8 mouse cellular contexts compared by ENCODE assay signal in the genomic region with DNA sequence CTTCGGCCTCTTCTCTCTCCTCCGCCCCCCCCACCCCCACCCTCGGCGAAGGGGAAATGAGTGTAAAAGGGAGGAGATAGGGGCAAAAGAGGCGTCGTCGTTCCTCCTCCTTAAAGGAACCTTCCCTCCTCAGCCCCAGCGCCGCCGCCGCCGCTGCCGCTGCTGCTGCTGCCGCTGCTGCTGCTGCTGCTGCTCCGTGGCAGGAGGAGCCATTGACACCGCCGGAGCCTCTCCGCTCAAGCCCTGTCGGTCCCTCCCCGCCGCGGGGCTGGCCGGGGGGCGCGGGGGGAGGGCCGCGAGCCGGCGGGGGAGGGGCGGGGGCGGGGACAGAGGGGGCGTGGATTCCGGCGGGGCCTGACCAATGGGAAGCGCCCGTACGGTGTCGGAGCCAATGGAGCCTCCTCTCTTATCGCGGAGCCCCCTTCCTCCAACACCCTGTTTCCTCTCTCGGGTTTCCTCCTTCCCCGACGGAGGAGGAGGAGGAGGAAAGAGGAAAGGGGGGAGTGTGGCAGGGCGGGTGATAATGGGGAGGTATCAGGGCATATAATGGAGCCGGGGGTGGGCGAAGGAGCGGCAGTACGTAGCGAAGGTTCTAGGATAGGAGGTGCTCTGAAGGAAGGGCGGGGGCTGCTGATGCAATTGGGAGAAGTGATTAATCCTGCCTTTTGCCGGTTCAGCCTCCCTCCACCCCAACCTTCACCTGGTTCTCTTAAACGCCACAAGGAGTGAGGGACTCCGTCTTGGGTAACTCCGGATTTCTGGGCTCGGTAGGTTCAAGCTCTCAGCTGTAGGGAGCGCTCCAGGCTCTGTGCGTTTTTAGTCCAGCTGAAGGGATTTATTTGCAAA. TPM values are rescaled to one million over a fixed set of nuclear protein-coding genes. Genes with fewer than 3 reads are reported as not detected.
DNase-seq lines count a peak whose midpoint lies in the region; ATAC-seq and TF ChIP-seq lines count a peak whose summit lies in the region.

No protein-coding gene starts in this region.

- no peaks in the 10 kb centered on the region for H3K27me3 ChIP-seq in heart, embryonic 12.5 days (replicated peaks)
- H3K27me3 ChIP-seq in kidney, postnatal 0 days (ENCODE audit: insufficient read depth, low read length) = no peaks in the 10 kb centered on the region
- no peaks in the 10 kb centered on the region for H3K27me3 ChIP-seq in liver, embryonic 11.5 days (replicated peaks; ENCODE audit: control insufficient read depth, insufficient read depth, low read length)
- H3K27me3 ChIP-seq in stomach, embryonic 14.5 days (ENCODE audit: control insufficient read depth, insufficient read depth, low read length) = no peaks in the 10 kb centered on the region

- ATAC-seq in erythroid progenitor cell, adult 5-6 weeks (replicated peaks; ENCODE audit: low FRiP score, poor library complexity, severe bottlenecking) = peak; percentile 93
- ATAC-seq in heart, embryonic 12.5 days (ENCODE audit: insufficient number of reproducible peaks, low FRiP score) = peak; percentile 97
- peak; percentile 96 for ATAC-seq in kidney, postnatal 0 days (replicated peaks; ENCODE audit: low FRiP score, low read depth)
- peak; percentile 94 for ATAC-seq in liver, embryonic 11.5 days (replicated peaks; ENCODE audit: low FRiP score)
- ATAC-seq in stomach, embryonic 14.5 days (ENCODE audit: insufficient number of reproducible peaks, insufficient read depth, low FRiP score, low read depth) = peak; percentile 97

- under 1% methylated on average over 39 of the region's 57 CpGs for WGBS in heart, embryonic 12.5 days
- under 1% methylated on average over 49 of the region's 57 CpGs for WGBS in kidney, postnatal 0 days
- 0% methylated on average over 37 of the region's 57 CpGs for WGBS in liver, embryonic 11.5 days
- WGBS in stomach, embryonic 14.5 days = under 1% methylated on average over 40 of the region's 57 CpGs

- peak overlapping the region; percentile 99 for H3K27ac ChIP-seq in heart, embryonic 12.5 days (ENCODE audit: poor library complexity, severe bottlenecking)
- H3K27ac ChIP-seq in kidney, postnatal 0 days = peak overlapping the region; percentile 100
- H3K27ac ChIP-seq in liver, embryonic 11.5 days (ENCODE audit: low read depth, low read length) = peak overlapping the region; percentile 99
- H3K27ac ChIP-seq in stomach, embryonic 14.5 days (ENCODE audit: low read length) = peak overlapping the region; percentile 100

- peak overlapping the region; percentile 88 for H3K4me2 ChIP-seq in heart, embryonic 12.5 days
- H3K4me2 ChIP-seq in kidney, postnatal 0 days (ENCODE audit: low read length) = peak overlapping the region; percentile 71
- H3K4me2 ChIP-seq in liver, embryonic 11.5 days = peak overlapping the region; percentile 85
- H3K4me2 ChIP-seq in stomach, embryonic 14.5 days (replicated peaks; ENCODE audit: low read depth, low read length) = peak overlapping the region; percentile 55

- peak; percentile 97 for DNase-seq in CD4-positive helper T cell, adult 2 months (ENCODE audit: low read depth, low spot score)
- DNase-seq in brain, embryonic 18.5 days (ENCODE audit: low read depth, low spot score) = peak; percentile 94
- peak; percentile 98 for DNase-seq in kidney, postnatal 0 days (ENCODE audit: low spot score)
- peak; percentile 95 for DNase-seq in liver, embryonic 11.5 days (ENCODE audit: low spot score)
- DNase-seq in naive thymus-derived CD4-positive, alpha-beta T cell, adult 2 months (ENCODE audit: low read depth) = peak; percentile 94

- TF ChIP-seq CTCF in kidney, postnatal 0 days (IDR thresholded peaks at IDR 0.05; ENCODE audit: low read depth) = peak; percentile 79

- no peaks in the 10 kb centered on the region for H3K9me3 ChIP-seq in heart, embryonic 12.5 days (replicated peaks)
- H3K9me3 ChIP-seq in kidney, postnatal 0 days (replicated peaks; ENCODE audit: low read length) = no peaks in the 10 kb centered on the region
- no peaks in the 10 kb centered on the region for H3K9me3 ChIP-seq in liver, embryonic 11.5 days (ENCODE audit: control insufficient read depth, low read length)
- H3K9me3 ChIP-seq in stomach, embryonic 14.5 days (ENCODE audit: control insufficient read depth, low read depth, low read length) = no peaks in the 10 kb centered on the region

- H3K9ac ChIP-seq in heart, embryonic 12.5 days = peak overlapping the region; percentile 100
- peak overlapping the region; percentile 100 for H3K9ac ChIP-seq in kidney, postnatal 0 days (ENCODE audit: low read depth, low read length)
- peak overlapping the region; percentile 98 for H3K9ac ChIP-seq in liver, embryonic 11.5 days (ENCODE audit: low read depth, low read length)
- H3K9ac ChIP-seq in stomach, embryonic 14.5 days (replicated peaks; ENCODE audit: low read depth, low read length) = peak overlapping the region; percentile 100

- H3K4me3 ChIP-seq in heart, embryonic 12.5 days = peak overlapping the region; percentile 100
- H3K4me3 ChIP-seq in kidney, postnatal 0 days (replicated peaks; ENCODE audit: low read depth, low read length) = peak overlapping the region; percentile 100
- peak overlapping the region; percentile 98 for H3K4me3 ChIP-seq in liver, embryonic 11.5 days (ENCODE audit: low read depth, low read length)
- H3K4me3 ChIP-seq in stomach, embryonic 14.5 days (ENCODE audit: low read depth, low read length) = peak overlapping the region; percentile 97

- no peaks in the 10 kb centered on the region for H3K36me3 ChIP-seq in heart, embryonic 12.5 days
- no peaks in the 10 kb centered on the region for H3K36me3 ChIP-seq in kidney, postnatal 0 days (ENCODE audit: insufficient read depth, low read length)
- H3K36me3 ChIP-seq in liver, embryonic 11.5 days (ENCODE audit: control insufficient read depth, insufficient read depth, low read length) = no peaks in the 10 kb centered on the region
- no peaks in the 10 kb centered on the region for H3K36me3 ChIP-seq in stomach, embryonic 14.5 days (ENCODE audit: control insufficient read depth, insufficient read depth, low read length)

- peaks cover 8% of the 10 kb centered on the region for H3K4me1 ChIP-seq in heart, embryonic 12.5 days (replicated peaks)
- H3K4me1 ChIP-seq in kidney, postnatal 0 days (replicated peaks; ENCODE audit: insufficient read depth, low read length) = no peaks in the 10 kb centered on the region
- peaks cover 5% of the 10 kb centered on the region for H3K4me1 ChIP-seq in liver, embryonic 11.5 days (replicated peaks; ENCODE audit: control insufficient read depth, insufficient read depth, low read length)
- H3K4me1 ChIP-seq in stomach, embryonic 14.5 days (ENCODE audit: control insufficient read depth, insufficient read depth, low read length) = peaks cover 8% of the 10 kb centered on the region; the same call in 1 of the 2 replicates

RNA-seq across cellular contexts. Expression of a gene that starts 0.9 kb away (rescaled TPM):
- total RNA-seq in erythroid progenitor cell, adult 5-6 weeks (2015; ENCODE audit: low replicate concordance) = 10.1 and 16.2 TPM in 2 replicates
- 5.9 and 14.4 TPM in 2 replicates for total RNA-seq in erythroid progenitor cell, adult 5-6 weeks (2017; ENCODE audit: low replicate concordance)
- 13.3 and 16.0 TPM in 2 replicates for polyA plus RNA-seq in heart, embryonic 12.5 days (2016; fragmentation: Nextera tagmentation; extraction: Ambion mirVana)
- polyA plus RNA-seq in kidney, postnatal 0 days (2015; fragmentation: Nextera tagmentation; extraction: Ambion mirVana) = 15.3 and 16.2 TPM in 2 replicates
- polyA plus RNA-seq in liver, embryonic 11.5 days (2014; fragmentation: Nextera tagmentation; extraction: Ambion mirVana) = 12.4 and 14.0 TPM in 2 replicates
- 24.2 and 26.0 TPM in 2 replicates for polyA plus RNA-seq in stomach, embryonic 14.5 days (2014; fragmentation: Nextera tagmentation; extraction: Ambion mirVana)

Comparison
In these comparisons a context has a peak if more than half of its experiments do, and no peak if none do; other contexts are left out.
1. Peak in every context shown above with its lines: DNase-seq, ATAC-seq, H3K4me3 ChIP-seq and H3K27ac ChIP-seq.